Mouse (Mus musculus): ENCODE results near the gene Acy3. TPM values are rescaled to one million over a fixed set of nuclear protein-coding genes. Genes with fewer than 3 reads are reported as not detected.

The Acy3 gene
- polyA plus RNA-seq, 1 experiment = 5.8 TPM

GRCm38 (mm10) chr19:4000949-4001525, 14.7 kb downstream of the Acy3 start:
- DNase-seq (ENCODE audit: extremely low spot score in 1 of 2, low spot score in 1 of 2) = no peak

GRCm38 (mm10) chr19:4001752-4002151, 15.4 kb downstream of the Acy3 start:
- no peak for DNase-seq (ENCODE audit: extremely low spot score in 1 of 2, low spot score in 1 of 2)

DNA sequence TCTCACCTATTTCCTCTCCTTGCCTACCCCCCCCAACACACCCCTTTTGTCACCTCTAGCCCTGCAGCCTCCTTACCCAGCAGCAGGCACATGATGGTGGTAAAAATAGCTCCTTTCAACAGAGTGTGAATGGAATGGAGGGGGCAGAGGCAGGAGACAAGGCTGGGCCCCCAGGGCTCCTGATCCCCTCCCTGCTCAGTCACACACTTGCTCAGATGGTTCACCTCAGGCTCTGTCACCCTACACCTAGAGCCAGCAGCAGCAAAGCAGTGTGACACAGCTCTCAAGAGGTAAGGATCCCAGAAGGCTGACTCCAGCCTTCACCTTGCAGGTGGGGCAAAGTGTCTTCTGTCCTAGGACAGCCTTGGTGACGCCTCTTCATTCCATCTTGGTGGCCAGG, 16.7 kb downstream of the Acy3 start, which contains the start of gene Doc2g:
Doc2g (plus strand) TSS at position 202 of the 400 bp plus-strand sequence.
- DNase-seq (ENCODE audit: extremely low spot score in 1 of 2, low spot score in 1 of 2) = no peak

- DNase-seq (ENCODE audit: extremely low spot score in 1 of 2, low spot score in 1 of 2) = no peak
These were observed 17.3 kb downstream of the Acy3 start for GRCm38 (mm10) chr19:4003641-4004040.

DNA sequence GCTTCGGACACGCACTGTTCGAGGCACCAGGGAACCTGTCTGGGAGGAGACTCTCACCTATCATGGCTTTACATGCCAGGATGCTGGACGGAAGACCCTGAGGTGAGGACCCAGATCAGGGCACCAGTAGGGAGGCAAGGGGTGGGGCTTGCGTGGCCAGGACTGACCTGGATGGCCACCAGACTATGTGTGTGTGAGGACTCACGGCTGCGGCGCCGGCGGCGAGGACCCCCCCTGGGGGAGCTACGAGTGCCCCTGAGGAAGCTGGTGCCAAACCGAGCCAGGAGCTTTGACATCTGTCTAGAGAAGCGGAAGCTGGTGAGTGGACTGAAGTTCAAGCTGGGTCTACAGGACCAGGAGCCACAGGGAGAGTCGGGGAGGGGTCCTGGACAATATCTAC, 18.0 kb downstream of the Acy3 start:
- no peak for DNase-seq (ENCODE audit: extremely low spot score in 1 of 2, low spot score in 1 of 2)

- no peak for DNase-seq (ENCODE audit: extremely low spot score in 1 of 2, low spot score in 1 of 2)
These were observed 18.7 kb downstream of the Acy3 start for GRCm38 (mm10) chr19:4005091-4005490.

GRCm38 (mm10) chr19:4005971-4006370, 19.6 kb downstream of the Acy3 start:
- no peak for DNase-seq (ENCODE audit: extremely low spot score in 1 of 2, low spot score in 1 of 2)

- no peak for DNase-seq (ENCODE audit: extremely low spot score in 1 of 2, low spot score in 1 of 2)
These were observed 24.7 kb downstream of the Acy3 start for GRCm38 (mm10) chr19:4011086-4011485.

DNA sequence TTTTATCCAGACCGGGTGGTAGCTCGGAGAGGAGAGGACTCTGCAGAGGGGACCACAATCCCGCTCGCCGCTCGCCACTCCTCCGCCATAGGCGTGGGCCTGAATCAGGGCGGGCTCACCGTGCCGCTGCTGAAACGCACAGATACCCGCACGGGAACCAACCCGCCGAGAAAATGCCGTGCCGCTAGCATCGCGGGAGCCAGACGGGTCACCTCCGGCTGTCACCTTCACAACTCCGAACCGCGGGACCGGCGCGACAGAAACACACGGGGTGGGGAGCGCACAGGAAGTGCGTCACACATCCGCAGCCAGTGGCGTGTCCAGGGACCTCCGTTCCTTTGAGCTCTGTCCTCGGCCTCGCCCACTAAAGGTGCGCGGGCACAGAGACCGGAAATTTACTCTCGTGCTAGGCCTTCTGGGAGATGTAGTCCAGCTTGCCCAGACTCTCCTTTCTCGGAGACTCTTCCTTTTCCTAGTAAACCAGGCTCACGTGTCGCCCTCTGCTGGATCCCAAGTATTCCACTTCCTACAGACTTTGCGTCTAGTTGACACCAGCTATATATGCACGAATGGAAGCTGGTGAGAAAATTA, 26.2 kb downstream of the Acy3 start, which contains the start of gene Ndufv1:
Ndufv1 (minus strand) TSS at position 375 of the 591 bp plus-strand sequence.
- DNase-seq (ENCODE audit: extremely low spot score in 1 of 2, low spot score in 1 of 2) = peak; percentile 99

DNA sequence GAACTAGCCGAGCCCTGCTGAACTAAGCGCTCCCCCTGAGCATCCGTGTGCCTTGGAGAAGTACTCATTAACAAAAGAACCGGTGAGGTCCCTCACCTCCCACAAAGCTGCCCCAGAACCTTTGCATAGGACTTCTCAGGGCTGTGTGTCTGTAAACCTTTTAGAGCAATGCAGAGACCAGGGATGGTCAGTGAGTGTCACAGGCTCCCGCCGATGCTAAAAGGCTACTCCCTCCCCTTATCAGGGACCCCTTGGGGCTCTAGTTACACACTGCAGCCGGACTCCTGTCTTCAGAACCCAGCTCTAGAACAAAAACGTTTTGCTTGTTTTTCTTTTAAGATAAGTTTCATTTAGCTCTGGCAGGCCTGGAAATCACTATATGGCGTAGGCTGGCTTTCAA, 26.7 kb downstream of the Acy3 start:
- no peak for DNase-seq (ENCODE audit: extremely low spot score in 1 of 2, low spot score in 1 of 2)

DNA sequence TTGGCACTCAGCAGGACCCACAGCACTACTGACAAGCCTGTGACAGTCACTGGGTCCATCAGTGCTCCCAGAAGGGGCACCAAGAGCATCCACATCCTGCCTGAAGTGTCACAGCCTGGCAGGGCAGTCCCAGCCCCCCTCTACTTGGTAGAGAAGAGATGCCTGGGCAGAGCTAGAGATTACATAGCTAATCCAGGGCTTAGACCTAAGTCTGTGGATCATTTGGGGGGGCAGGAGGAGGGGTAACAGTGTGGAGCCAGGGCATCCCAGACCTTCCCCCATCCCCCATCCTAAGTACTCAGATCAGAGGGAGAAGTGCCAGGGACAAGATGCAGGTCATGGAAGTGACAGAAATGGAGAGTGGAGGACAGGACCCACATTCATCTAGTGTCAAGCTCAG, 28.4 kb downstream of the Acy3 start:
- DNase-seq (ENCODE audit: extremely low spot score in 1 of 2, low spot score in 1 of 2) = no peak

DNA sequence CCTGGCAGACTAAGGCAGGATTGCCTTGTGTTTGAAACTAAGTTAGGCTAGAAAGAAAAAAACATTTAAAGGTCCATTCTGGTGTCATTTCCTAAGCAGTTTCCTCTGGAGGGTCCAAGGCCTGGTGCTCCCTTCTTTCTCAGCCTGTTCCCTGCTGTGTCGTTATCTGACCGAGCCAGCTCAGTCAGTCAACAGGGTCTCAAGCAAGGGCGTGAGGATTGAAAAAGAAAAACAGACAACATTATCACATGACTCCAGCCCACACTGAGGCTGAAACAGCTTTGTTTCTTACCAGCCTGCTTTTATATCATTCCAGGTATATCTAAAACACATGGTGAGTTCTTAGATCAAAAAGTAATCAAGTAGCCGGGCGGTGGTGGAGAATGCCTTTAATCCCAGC, 29.3 kb downstream of the Acy3 start:
- DNase-seq (ENCODE audit: extremely low spot score in 1 of 2, low spot score in 1 of 2) = no peak

- DNase-seq (ENCODE audit: extremely low spot score in 1 of 2, low spot score in 1 of 2) = no peak
These were observed 31.7 kb downstream of the Acy3 start for GRCm38 (mm10) chr19:4017921-4018587.

DNA sequence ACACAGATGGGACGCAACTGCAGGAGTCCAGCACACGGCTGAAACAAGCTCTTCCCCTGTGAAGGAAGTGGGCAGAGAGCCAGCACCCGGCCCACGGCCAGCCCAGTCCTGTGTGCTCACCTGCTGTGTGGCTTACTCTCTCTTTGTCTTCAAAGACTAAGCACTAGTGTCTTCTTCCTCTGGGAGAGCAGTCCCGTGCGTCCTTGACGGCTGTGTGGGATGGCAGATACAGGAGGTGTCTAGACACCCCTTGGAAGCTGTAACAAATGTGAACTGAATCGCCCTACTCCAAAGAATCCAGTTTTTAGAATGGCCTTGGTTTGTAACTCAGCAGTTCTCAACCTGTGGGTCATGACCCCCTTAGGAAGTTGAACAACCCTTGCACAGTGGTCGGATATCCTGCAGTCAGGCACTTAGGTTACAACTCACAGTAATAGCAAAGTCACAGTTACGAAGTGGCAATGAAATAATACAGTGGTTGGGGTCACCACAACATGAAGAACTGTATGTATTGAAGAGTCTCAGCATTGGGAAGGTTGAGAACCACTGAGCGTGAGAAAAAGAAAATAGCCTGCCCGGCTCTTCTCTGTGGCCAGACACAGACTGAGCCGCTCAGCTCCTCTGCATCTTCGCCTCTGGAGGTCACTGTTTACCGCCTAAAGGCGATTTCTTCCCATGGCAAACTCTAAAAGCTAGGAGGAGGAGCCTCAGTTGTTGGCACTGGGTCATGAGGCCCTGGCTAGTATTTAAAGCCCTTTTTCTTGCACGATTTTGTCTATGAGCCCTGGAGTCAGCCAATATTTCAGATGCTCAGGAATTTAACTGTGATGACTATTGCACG, 32.6 kb downstream of the Acy3 start:
- DNase-seq (ENCODE audit: extremely low spot score in 1 of 2, low spot score in 1 of 2) = peak; percentile 56 to 90

DNA sequence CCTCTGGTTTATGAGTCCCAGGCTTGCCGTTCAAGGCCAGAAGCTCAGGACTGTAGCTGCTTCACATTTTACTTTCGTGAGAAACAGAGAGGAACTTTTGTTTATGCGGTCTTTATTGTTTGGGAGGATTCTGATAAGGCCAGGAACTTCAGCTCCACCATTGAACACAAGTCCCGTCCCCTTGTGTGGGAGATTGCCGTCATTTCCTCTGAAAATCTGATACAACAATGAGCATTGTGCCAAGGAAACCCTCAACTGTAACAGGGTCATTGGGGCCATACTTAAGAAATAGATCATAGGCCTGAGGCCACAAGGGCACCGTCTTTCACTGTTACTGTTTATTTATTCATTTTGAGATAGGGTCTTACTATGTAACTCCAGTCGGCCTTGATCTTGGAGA, 36.8 kb downstream of the Acy3 start:
- DNase-seq (ENCODE audit: extremely low spot score in 1 of 2, low spot score in 1 of 2) = no peak

DNA sequence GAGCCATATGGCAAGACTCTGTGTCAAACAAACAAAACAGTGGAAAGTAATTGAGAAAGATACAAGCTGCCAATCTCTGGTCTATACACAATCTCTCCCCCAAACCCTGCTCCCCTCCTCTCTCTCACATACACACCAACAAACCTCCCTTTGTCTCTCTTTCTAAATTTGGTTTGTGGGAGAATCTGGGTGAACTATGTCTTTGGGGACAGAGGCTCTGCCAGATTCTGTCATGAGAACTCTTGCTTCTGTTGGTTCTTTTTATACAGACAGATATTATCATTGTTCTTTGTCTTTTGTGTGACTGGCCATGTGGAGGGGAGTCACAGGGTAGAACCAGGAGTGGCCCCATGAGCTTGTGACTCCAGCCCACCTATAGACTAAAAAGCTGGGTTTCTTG, 41.2 kb downstream of the Acy3 start:
- no peak for DNase-seq (ENCODE audit: extremely low spot score in 1 of 2, low spot score in 1 of 2)

DNA sequence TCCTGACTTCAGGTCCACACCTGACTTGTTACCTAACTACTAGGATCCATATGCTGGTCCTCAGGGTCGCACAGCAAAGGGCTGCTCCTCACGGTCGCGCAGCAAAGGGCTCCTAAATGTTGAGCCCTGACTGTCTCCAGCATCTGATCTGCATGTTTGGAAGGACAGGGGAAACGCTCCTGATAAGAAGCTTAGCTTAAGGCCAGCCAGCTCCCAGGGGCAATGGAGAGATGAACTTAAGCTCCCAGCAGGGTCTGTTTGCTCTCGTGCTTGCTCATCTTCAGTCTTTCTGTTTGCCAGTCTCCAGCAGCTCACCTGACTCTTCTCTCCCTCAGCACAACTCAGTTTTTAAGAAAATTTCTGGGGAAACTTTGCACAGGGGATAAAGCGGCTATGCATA, 46.3 kb downstream of the Acy3 start:
- DNase-seq (ENCODE audit: extremely low spot score in 1 of 2, low spot score in 1 of 2) = no peak

DNA sequence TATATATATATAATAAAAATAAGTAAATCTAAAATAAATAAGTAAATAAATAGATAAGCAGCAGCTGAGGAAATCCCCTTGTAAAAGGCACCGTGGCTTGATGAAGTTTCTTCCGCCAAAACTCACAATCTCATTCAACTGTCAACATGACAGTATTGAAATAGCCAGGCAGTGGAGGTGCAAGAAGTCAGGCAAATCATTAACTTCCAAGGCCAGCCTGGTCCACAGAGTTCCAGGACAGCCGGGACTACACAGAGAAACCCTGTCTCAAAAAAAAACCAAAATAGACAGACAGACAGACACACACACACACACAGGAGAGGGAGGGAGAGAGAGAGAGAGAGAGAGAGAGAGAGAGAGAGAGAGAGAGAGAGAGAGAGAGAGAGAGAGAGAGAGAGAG, 46.9 kb downstream of the Acy3 start:
- DNase-seq (ENCODE audit: extremely low spot score in 1 of 2, low spot score in 1 of 2) = no peak

DNA sequence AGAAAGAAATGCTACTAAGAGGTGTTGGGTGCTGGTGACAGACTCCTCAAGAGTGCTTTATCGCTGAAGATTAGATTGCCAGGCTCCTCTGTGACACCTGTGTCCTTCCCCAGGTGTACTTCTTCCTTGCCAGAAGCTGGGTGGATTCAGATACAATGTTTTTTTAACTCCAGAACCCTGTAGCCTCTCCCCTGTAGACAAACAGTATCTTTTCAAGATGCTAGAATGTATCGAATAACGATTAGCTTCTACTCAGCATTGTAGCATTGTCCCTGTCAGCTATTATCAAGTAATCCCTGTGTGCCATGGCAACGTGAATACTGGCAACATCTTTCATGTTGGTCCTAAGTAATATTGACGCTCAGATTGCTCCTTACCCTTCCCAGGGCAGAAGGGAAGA, 47.4 kb downstream of the Acy3 start:
- DNase-seq (ENCODE audit: extremely low spot score in 1 of 2, low spot score in 1 of 2) = no peak

GRCm38 (mm10) chr19:4036327-4037045, 50.1 kb downstream of the Acy3 start:
- DNase-seq (ENCODE audit: extremely low spot score in 1 of 2, low spot score in 1 of 2) = no peak
